Mouse (Mus musculus) brain, adult 2 months (tissue): ENCODE measurements around the gene Dbnl.
A peak's percentile ranks its signal among the peaks of the same experiment; 100 is the strongest.
"Not testable (repeated sequence)": the region's sequence is repeated elsewhere in the genome, so short reads cannot be mapped to it uniquely, and the experiment has no call there.

Experiments
- DNase-seq: peaks from one replicate; pipeline ENCODE4 v3.0.0; 2011; ENCODE audit warnings: low read depth, low spot score

Dbnl gene

GRCm38 (mm10) chr11:5795706-5796105, 7.4 kb downstream of the Dbnl start:
- DNase-seq: peak; percentile 85

- DNase-seq: no peak
Measured at GRCm38 (mm10) chr11:5796939-5797338, 8.7 kb downstream of the Dbnl start.

GRCm38 (mm10) chr11:5797371-5797770, 9.1 kb downstream of the Dbnl start:
- DNase-seq: no peak

GRCm38 (mm10) chr11:5797928-5798327, 9.6 kb downstream of the Dbnl start:
- DNase-seq: no peak

GRCm38 (mm10) chr11:5799621-5800490, 11.6 kb downstream of the Dbnl start:
- DNase-seq: no peak

- DNase-seq: no peak
Measured at GRCm38 (mm10) chr11:5801511-5801910, 13.2 kb downstream of the Dbnl start.

- DNase-seq: no peak
Measured at GRCm38 (mm10) chr11:5802005-5802404, 13.7 kb downstream of the Dbnl start.

GRCm38 (mm10) chr11:5802457-5803217, 14.3 kb downstream of the Dbnl start:
- peak; percentile 14 for DNase-seq

- peak; percentile 60 for DNase-seq
Measured at GRCm38 (mm10) chr11:5803551-5803981, 15.3 kb downstream of the Dbnl start, which contains the start of gene Pgam2. Gene Pgam2 (minus strand): TSS chr11:5803733.

- no peak for DNase-seq
Measured at GRCm38 (mm10) chr11:5804174-5804573, 15.9 kb downstream of the Dbnl start.

GRCm38 (mm10) chr11:5805711-5806110, 17.4 kb downstream of the Dbnl start:
- DNase-seq: no peak

- DNase-seq: no peak
Measured at GRCm38 (mm10) chr11:5807956-5808355, 19.7 kb downstream of the Dbnl start.

- not testable (repeated sequence) for DNase-seq
Measured at GRCm38 (mm10) chr11:5809487-5809886, 21.2 kb downstream of the Dbnl start.

GRCm38 (mm10) chr11:5813381-5813780, 25.1 kb downstream of the Dbnl start:
- DNase-seq: peak; percentile 20

GRCm38 (mm10) chr11:5819223-5819622, 30.9 kb downstream of the Dbnl start:
- no peak for DNase-seq

- DNase-seq: no peak
Measured at GRCm38 (mm10) chr11:5825432-5825831, 37.1 kb downstream of the Dbnl start.

- DNase-seq: no peak
Measured at GRCm38 (mm10) chr11:5827931-5828330, 39.6 kb downstream of the Dbnl start.

- no peak for DNase-seq
Measured at GRCm38 (mm10) chr11:5828509-5829191, 40.4 kb downstream of the Dbnl start.

GRCm38 (mm10) chr11:5829327-5829726, 41.0 kb downstream of the Dbnl start:
- DNase-seq: no peak

- DNase-seq: no peak
Measured at GRCm38 (mm10) chr11:5834506-5834905, 46.2 kb downstream of the Dbnl start.

- DNase-seq: peak; percentile 79
Measured at GRCm38 (mm10) chr11:5835057-5835456, 46.8 kb downstream of the Dbnl start.

- peak; percentile 74 for DNase-seq
Measured at GRCm38 (mm10) chr11:5836126-5836525, 47.8 kb downstream of the Dbnl start.
